Comparison of ENCODE assay signal across 23 mouse cellular contexts in genomic region chr2:84705295-84705694, GRCm38 (mm10). TPM values are rescaled to one million over a fixed set of nuclear protein-coding genes. Genes with fewer than 3 reads are reported as not detected.
DNase-seq lines count a peak whose midpoint lies in the region; ATAC-seq and TF ChIP-seq lines count a peak whose summit lies in the region.
"Had no signal": no experiment of that assay in that cellular context is flagged by ENCODE, and none has a peak within 500 bp of the region (broad histone marks: within the 10 kb centered on the region; RNA-seq: fewer than 3 reads in every experiment).

No protein-coding gene starts in this region.

- DNase-seq in kidney, postnatal 0 days (ENCODE audit: low spot score) = no peak
- DNase-seq in kidney, adult 8-10 months = no peak
- no peak for DNase-seq in midbrain, postnatal 0 days (ENCODE audit: low spot score)
- no peak for DNase-seq in thymus, postnatal 14 days
- DNase-seq: cerebellum, adult 9-10 months; heart, adult 18-20 months; kidney, postnatal 10 days; thymus, postnatal 25 days had no signal

- TF ChIP-seq CTCF in kidney, postnatal 0 days (IDR thresholded peaks at IDR 0.05; ENCODE audit: low read depth) = no peak
- TF ChIP-seq CTCF in ES-Bruce4 (IDR thresholded peaks at IDR 0.05; ENCODE audit: low read depth, low read length) = no peak
- TF ChIP-seq CTCF in midbrain, postnatal 0 days (IDR thresholded peaks at IDR 0.05) = no peak

- WGBS in kidney, postnatal 0 days = 89% methylated on average over 1 of the region's 1 CpGs
- 84% methylated on average over 1 of the region's 1 CpGs for WGBS in stomach, embryonic 15.5 days
- 98% methylated on average over 1 of the region's 1 CpGs for WGBS in midbrain, postnatal 0 days

- TF ChIP-seq POLR2A in ES-Bruce4 (IDR thresholded peaks at IDR 0.05; ENCODE audit: insufficient read depth, low read length) = no peak

- 0 out of 2 replicates have a peak overlapping the region, but pooled peaks have one; percentile 48 for H3K27ac ChIP-seq in kidney, postnatal 0 days
- peak overlapping the region; percentile 32; the same call in 1 of the 2 replicates for H3K27ac ChIP-seq in ES-Bruce4 (ENCODE audit: insufficient read depth, low read length)
- peak overlapping the region; percentile 75 for H3K27ac ChIP-seq in stomach, embryonic 15.5 days
- no peak overlapping the region for H3K27ac ChIP-seq in midbrain, postnatal 0 days (ENCODE audit: low read depth, low read length)
- H3K27ac ChIP-seq: forebrain, embryonic 15.5 days; hindbrain, embryonic 10.5 days; layer of hippocampus, adult 2 months; left cerebral cortex, adult 2 months; limb, embryonic 13.5 days; lung, embryonic 15.5 days had no signal

- H3K36me3 ChIP-seq in kidney, postnatal 0 days (ENCODE audit: insufficient read depth, low read length) = peaks cover 17% of the 10 kb centered on the region
- peaks cover 21% of the 10 kb centered on the region for H3K36me3 ChIP-seq in ES-Bruce4 (ENCODE audit: control insufficient read depth, insufficient read depth, low read length, poor library complexity, severe bottlenecking)
- peaks cover 28% of the 10 kb centered on the region for H3K36me3 ChIP-seq in stomach, embryonic 15.5 days
- peaks cover 14% of the 10 kb centered on the region; the same call in 1 of the 2 replicates for H3K36me3 ChIP-seq in midbrain, postnatal 0 days (ENCODE audit: insufficient read depth, low read length)

- H3K4me2 ChIP-seq in kidney, postnatal 0 days (ENCODE audit: low read length) = no peak overlapping the region
- H3K4me2 ChIP-seq in stomach, embryonic 15.5 days = no peak overlapping the region
- no peak overlapping the region for H3K4me2 ChIP-seq in midbrain, postnatal 0 days (ENCODE audit: low read depth, low read length, poor library complexity, severe bottlenecking)
- H3K4me2 ChIP-seq: forebrain, embryonic 15.5 days; limb, embryonic 13.5 days; lung, embryonic 15.5 days had no signal

- no peak overlapping the region for H3K4me3 ChIP-seq in kidney, postnatal 0 days (replicated peaks; ENCODE audit: low read depth, low read length)
- no peak overlapping the region for H3K4me3 ChIP-seq in ES-Bruce4 (ENCODE audit: low read depth, low read length)
- H3K4me3 ChIP-seq in stomach, embryonic 15.5 days (replicated peaks) = no peak overlapping the region
- no peak overlapping the region for H3K4me3 ChIP-seq in midbrain, postnatal 0 days (ENCODE audit: low read depth, low read length)
- H3K4me3 ChIP-seq: erythroblast, embryonic 14.5 days; forebrain, embryonic 15.5 days; hindbrain, embryonic 10.5 days; layer of hippocampus, adult 2 months; left cerebral cortex, adult 2 months; limb, embryonic 13.5 days; lung, embryonic 15.5 days had no signal

- H3K27me3 ChIP-seq in kidney, postnatal 0 days (ENCODE audit: insufficient read depth, low read length) = no peaks in the 10 kb centered on the region
- H3K27me3 ChIP-seq in ES-Bruce4 (ENCODE audit: control insufficient read depth, insufficient read depth, low read length, poor library complexity, severe bottlenecking) = no peaks in the 10 kb centered on the region
- H3K27me3 ChIP-seq in stomach, embryonic 15.5 days (replicated peaks) = no peaks in the 10 kb centered on the region
- no peaks in the 10 kb centered on the region for H3K27me3 ChIP-seq in midbrain, postnatal 0 days (ENCODE audit: insufficient read depth, low read length)
- H3K27me3 ChIP-seq: forebrain, embryonic 15.5 days; limb, embryonic 13.5 days; lung, embryonic 15.5 days had no signal

- ATAC-seq in kidney, postnatal 0 days (replicated peaks; ENCODE audit: low FRiP score, low read depth) = no peak
- peak; percentile 95 for ATAC-seq in granulocyte monocyte progenitor cell, adult 5-6 weeks (replicated peaks; ENCODE audit: poor library complexity, severe bottlenecking)
- ATAC-seq in stomach, embryonic 15.5 days (ENCODE audit: insufficient read depth, low FRiP score, low read depth) = no peak
- ATAC-seq in midbrain, postnatal 0 days (ENCODE audit: low FRiP score) = no peak
- ATAC-seq: forebrain, embryonic 15.5 days; midbrain, embryonic 16.5 days had no signal

- no peak for TF ChIP-seq EP300 in ES-Bruce4 (IDR thresholded peaks at IDR 0.05; ENCODE audit: insufficient read depth, low read depth, low read length)

- H3K9me3 ChIP-seq in kidney, postnatal 0 days (replicated peaks; ENCODE audit: low read length) = no peaks in the 10 kb centered on the region
- H3K9me3 ChIP-seq in ES-Bruce4 (replicated peaks; ENCODE audit: control insufficient read depth, insufficient read depth, low read length, poor library complexity, severe bottlenecking) = no peaks in the 10 kb centered on the region
- no peaks in the 10 kb centered on the region for H3K9me3 ChIP-seq in stomach, embryonic 15.5 days
- no peaks in the 10 kb centered on the region for H3K9me3 ChIP-seq in midbrain, postnatal 0 days (ENCODE audit: low read length)
- H3K9me3 ChIP-seq: forebrain, embryonic 15.5 days; hindbrain, embryonic 10.5 days; limb, embryonic 13.5 days; lung, embryonic 15.5 days had no signal

- H3K9ac ChIP-seq in kidney, postnatal 0 days (ENCODE audit: low read depth, low read length) = no peak overlapping the region
- H3K9ac ChIP-seq in ES-Bruce4 (ENCODE audit: low read depth, poor library complexity, severe bottlenecking) = no peak overlapping the region
- no peak overlapping the region for H3K9ac ChIP-seq in stomach, embryonic 15.5 days
- no peak overlapping the region for H3K9ac ChIP-seq in midbrain, postnatal 0 days (replicated peaks; ENCODE audit: low read length, poor library complexity, severe bottlenecking)
- H3K9ac ChIP-seq: forebrain, embryonic 15.5 days; limb, embryonic 13.5 days; lung, embryonic 15.5 days had no signal

- H3K4me1 ChIP-seq in kidney, postnatal 0 days (replicated peaks; ENCODE audit: insufficient read depth, low read length) = no peaks in the 10 kb centered on the region
- H3K4me1 ChIP-seq in ES-Bruce4 (ENCODE audit: control insufficient read depth, insufficient read depth, low read length) = no peaks in the 10 kb centered on the region
- peaks cover 4% of the 10 kb centered on the region; the same call in 1 of the 2 replicates for H3K4me1 ChIP-seq in stomach, embryonic 15.5 days
- no peaks in the 10 kb centered on the region for H3K4me1 ChIP-seq in midbrain, postnatal 0 days (ENCODE audit: insufficient read depth, low read length)
- H3K4me1 ChIP-seq: hindbrain, embryonic 10.5 days had no signal

RNA-seq across cellular contexts. Expression of gene Zdhhc5, which starts 9.7 kb away (rescaled TPM):
- polyA plus RNA-seq in kidney, postnatal 0 days (2015; fragmentation: Nextera tagmentation; extraction: Ambion mirVana) = 25.9 and 29.2 TPM in 2 replicates
- polyA plus RNA-seq in ES-Bruce4 (2011; ENCODE audit: insufficient read depth, insufficient read length, low read depth, missing spikeins) = 39.6 and 42.4 TPM in 2 replicates
- 38.4 and 46.6 TPM in 2 replicates for total RNA-seq in granulocyte monocyte progenitor cell, adult 5-6 weeks (2014; fragmentation: Nextera tagmentation)
- total RNA-seq in granulocyte monocyte progenitor cell, adult 5-6 weeks (2017) = 33.4 and 35.2 TPM in 2 replicates
- polyA plus RNA-seq in stomach, embryonic 15.5 days (2015; fragmentation: Nextera tagmentation; extraction: Ambion mirVana) = 27.8 and 28.5 TPM in 2 replicates
- total RNA-seq in midbrain, postnatal 0 days (2014; rRNA removed) = 39.0 and 39.4 TPM in 2 replicates
- polyA plus RNA-seq in midbrain, postnatal 0 days (2015; fragmentation: Nextera tagmentation; extraction: Ambion mirVana) = 14.5 and 17.9 TPM in 2 replicates

RNA-seq across cellular contexts. Expression of gene Clp1, which starts 21.9 kb away (rescaled TPM):
- 24.5 and 26.0 TPM in 2 replicates for polyA plus RNA-seq in kidney, postnatal 0 days (2015; fragmentation: Nextera tagmentation; extraction: Ambion mirVana)
- 32.9 and 34.9 TPM in 2 replicates for polyA plus RNA-seq in ES-Bruce4 (2011; ENCODE audit: insufficient read depth, insufficient read length, low read depth, missing spikeins)
- total RNA-seq in granulocyte monocyte progenitor cell, adult 5-6 weeks (2014; fragmentation: Nextera tagmentation) = 30.3 and 34.9 TPM in 2 replicates
- total RNA-seq in granulocyte monocyte progenitor cell, adult 5-6 weeks (2017) = 31.3 and 40.1 TPM in 2 replicates
- 23.7 and 26.9 TPM in 2 replicates for polyA plus RNA-seq in stomach, embryonic 15.5 days (2015; fragmentation: Nextera tagmentation; extraction: Ambion mirVana)
- 12.6 TPM in 2 replicates for total RNA-seq in midbrain, postnatal 0 days (2014; rRNA removed)
- 12.5 and 13.4 TPM in 2 replicates for polyA plus RNA-seq in midbrain, postnatal 0 days (2015; fragmentation: Nextera tagmentation; extraction: Ambion mirVana)

RNA-seq across cellular contexts. Expression of gene Tmx2, which starts 26.4 kb away (rescaled TPM):
- polyA plus RNA-seq in kidney, postnatal 0 days (2015; fragmentation: Nextera tagmentation; extraction: Ambion mirVana) = 189 and 199 TPM in 2 replicates
- 63.5 and 69.6 TPM in 2 replicates for polyA plus RNA-seq in ES-Bruce4 (2011; ENCODE audit: insufficient read depth, insufficient read length, low read depth, missing spikeins)
- total RNA-seq in granulocyte monocyte progenitor cell, adult 5-6 weeks (2014; fragmentation: Nextera tagmentation) = 36.2 and 48.2 TPM in 2 replicates
- 52.6 and 55.0 TPM in 2 replicates for total RNA-seq in granulocyte monocyte progenitor cell, adult 5-6 weeks (2017)
- polyA plus RNA-seq in stomach, embryonic 15.5 days (2015; fragmentation: Nextera tagmentation; extraction: Ambion mirVana) = 119 and 133 TPM in 2 replicates
- total RNA-seq in midbrain, postnatal 0 days (2014; rRNA removed) = 149 and 154 TPM in 2 replicates
- polyA plus RNA-seq in midbrain, postnatal 0 days (2015; fragmentation: Nextera tagmentation; extraction: Ambion mirVana) = 303 and 328 TPM in 2 replicates

RNA-seq across cellular contexts. Expression of gene Med19, which starts 27.1 kb away (rescaled TPM):
- polyA plus RNA-seq in kidney, postnatal 0 days (2015; fragmentation: Nextera tagmentation; extraction: Ambion mirVana) = 33.3 and 34.6 TPM in 2 replicates
- polyA plus RNA-seq in ES-Bruce4 (2011; ENCODE audit: insufficient read depth, insufficient read length, low read depth, missing spikeins) = 66.1 and 66.6 TPM in 2 replicates
- 16.7 and 24.4 TPM in 2 replicates for total RNA-seq in granulocyte monocyte progenitor cell, adult 5-6 weeks (2014; fragmentation: Nextera tagmentation)
- 25.5 and 28.5 TPM in 2 replicates for total RNA-seq in granulocyte monocyte progenitor cell, adult 5-6 weeks (2017)
- 31.1 and 34.5 TPM in 2 replicates for polyA plus RNA-seq in stomach, embryonic 15.5 days (2015; fragmentation: Nextera tagmentation; extraction: Ambion mirVana)
- 43.0 and 45.3 TPM in 2 replicates for total RNA-seq in midbrain, postnatal 0 days (2014; rRNA removed)
- 47.4 and 49.5 TPM in 2 replicates for polyA plus RNA-seq in midbrain, postnatal 0 days (2015; fragmentation: Nextera tagmentation; extraction: Ambion mirVana)

RNA-seq across cellular contexts. Expression of gene Gm28635, which starts 27.5 kb away (rescaled TPM):
- not detected in 2 replicates for polyA plus RNA-seq in kidney, postnatal 0 days (2015; fragmentation: Nextera tagmentation; extraction: Ambion mirVana)
- polyA plus RNA-seq in ES-Bruce4 (2011; ENCODE audit: insufficient read depth, insufficient read length, low read depth, missing spikeins) = not detected in 2 replicates
- not detected in 2 replicates for total RNA-seq in granulocyte monocyte progenitor cell, adult 5-6 weeks (2014; fragmentation: Nextera tagmentation)
- total RNA-seq in granulocyte monocyte progenitor cell, adult 5-6 weeks (2017) = not detected in 2 replicates
- not detected in 2 replicates for polyA plus RNA-seq in stomach, embryonic 15.5 days (2015; fragmentation: Nextera tagmentation; extraction: Ambion mirVana)
- total RNA-seq in midbrain, postnatal 0 days (2014; rRNA removed) = not detected in 2 replicates
- polyA plus RNA-seq in midbrain, postnatal 0 days (2015; fragmentation: Nextera tagmentation; extraction: Ambion mirVana) = not detected in 2 replicates
- total RNA-seq: adrenal gland, postnatal 4 days had no signal
- polyA plus RNA-seq: C2C12; erythroblast, embryonic 14.5 days; forebrain, embryonic 15.5 days; heart, embryonic 14.5 days; hindbrain, embryonic 10.5 days; limb, embryonic 13.5 days; lung, embryonic 15.5 days; midbrain, embryonic 16.5 days; small intestine, adult 2 months had no signal
